Mouse (Mus musculus) embryonic fibroblast, embryonic 13.5 days (primary cell): ENCODE measurements around the gene Cep89. TPM values are rescaled to one million over a fixed set of nuclear protein-coding genes. Genes with fewer than 3 reads are reported as not detected.

Experiments
- H3K27ac ChIP-seq: 2 replicates; pipeline ENCODE4 v1.5.1; 2012; ENCODE audit warnings: low read length, control low read depth, inconsistent platforms; ENCODE audit not compliant: insufficient read depth
- H3K4me1 ChIP-seq: 2 replicates; pipeline ENCODE4 v1.6.1; 2011; ENCODE audit warnings: low read length; ENCODE audit not compliant: control insufficient read depth, insufficient read depth
- H3K4me3 ChIP-seq: 2 replicates; pipeline ENCODE4 v1.5.1; 2011; ENCODE audit warnings: mild to moderate bottlenecking, control low read depth, low read length; ENCODE audit not compliant: insufficient read depth
- CTCF ChIP-seq: IDR thresholded peaks from 2 replicates; pipeline ENCODE4 v1.5.1; 2011; ENCODE audit warnings: mild to moderate bottlenecking, control low read depth, low read length, moderate library complexity, borderline replicate concordance; ENCODE audit not compliant: insufficient read depth
- POLR2A ChIP-seq: IDR thresholded peaks from 2 replicates; pipeline ENCODE4 v1.6.1; 2011; ENCODE audit warnings: low read depth, mild to moderate bottlenecking, control low read depth, low read length, moderate library complexity
- polyA plus RNA-seq: library from polyadenylated mRNA; stranded (reverse); fragments of >200 nt; gene quantifications from 2 replicates; pipeline ENCODE4 v1.2.4, GENCODE M21; 2011; ENCODE audit warnings: low read depth; ENCODE audit not compliant: missing spikeins, insufficient read length

The Cep89 gene
- polyA plus RNA-seq, 1 experiment, result 22.9 TPM

DNA sequence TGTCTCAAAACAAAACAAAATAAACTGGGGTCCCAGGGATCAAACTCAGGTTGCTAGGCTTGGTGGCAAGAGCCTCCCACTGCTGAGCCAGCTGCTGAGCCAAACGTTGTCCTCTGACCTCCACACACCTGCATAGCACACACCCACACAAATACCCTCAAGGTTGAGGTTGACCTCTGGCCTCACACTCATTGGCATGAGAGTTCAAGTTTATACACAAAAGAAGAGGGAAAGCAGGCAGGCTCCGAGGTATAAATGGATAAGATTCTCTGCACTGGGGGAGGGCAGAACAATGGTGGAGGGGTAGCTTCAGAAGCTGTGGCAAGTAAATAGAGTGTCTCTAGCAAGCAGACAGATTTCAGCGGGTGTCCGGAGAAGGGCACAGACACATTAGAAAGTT, 50.7 kb downstream of the Cep89 start:
- Histone ChIP-seq H3K4me3 (no peak overlapping the region), H3K4me1 (no peaks in the 10 kb centered on the region), H3K27ac (no peak overlapping the region)
- no peak for TF ChIP-seq POLR2A
- TF ChIP-seq CTCF, result no peak

DNA sequence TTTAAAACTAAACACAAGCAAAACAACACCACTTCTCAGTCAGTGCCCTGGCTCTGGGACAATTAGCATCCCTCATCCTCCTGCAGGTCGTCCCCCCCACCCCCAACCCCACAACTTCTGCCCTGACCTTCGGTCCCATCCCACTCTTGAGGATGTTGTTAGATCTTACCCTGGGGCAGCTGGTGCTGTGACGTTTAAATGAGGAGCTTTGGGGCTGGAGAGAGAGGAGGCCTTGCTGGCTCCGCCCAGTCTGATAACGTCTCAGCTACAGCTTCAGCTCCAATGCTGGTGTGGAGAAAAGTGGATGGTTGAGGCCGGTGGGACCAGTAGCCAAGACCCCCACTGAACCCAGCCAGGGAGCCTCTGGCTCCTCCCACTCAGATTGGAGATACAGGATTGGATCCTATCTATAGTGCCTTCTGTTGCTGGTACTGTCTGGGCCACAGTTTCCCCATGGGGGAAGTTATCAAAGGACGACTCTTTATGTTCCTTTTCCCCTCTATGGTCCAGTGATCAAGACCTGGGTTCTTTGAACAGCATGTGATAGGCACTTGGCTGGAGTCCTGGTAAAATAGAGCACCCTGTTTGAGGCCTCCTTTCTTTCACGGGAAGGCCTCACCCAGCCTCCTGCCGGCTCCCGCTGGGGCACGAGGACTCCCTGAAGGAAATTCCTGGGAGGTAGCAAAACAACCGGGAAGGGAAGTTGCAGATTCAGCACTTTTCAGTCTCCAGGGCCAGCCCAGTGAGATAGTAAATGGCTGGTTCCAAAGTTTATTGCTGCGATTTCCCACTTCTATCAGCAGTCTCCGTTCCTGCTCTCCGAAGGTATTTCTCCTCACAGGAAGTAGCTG, 51.4 kb downstream of the Cep89 start, which contains the start of gene Slc7a9:
Gene Slc7a9, plus strand, starts transcription at position 801 of the 851 bp plus-strand sequence.
- TF ChIP-seq POLR2A (no peak), CTCF (no peak)
- H3K27ac ChIP-seq, result no peak within 1 kb of the TSS
- no peaks in the 10 kb centered on the region for H3K4me1 ChIP-seq
- no peak within 1 kb of the TSS for H3K4me3 ChIP-seq

DNA sequence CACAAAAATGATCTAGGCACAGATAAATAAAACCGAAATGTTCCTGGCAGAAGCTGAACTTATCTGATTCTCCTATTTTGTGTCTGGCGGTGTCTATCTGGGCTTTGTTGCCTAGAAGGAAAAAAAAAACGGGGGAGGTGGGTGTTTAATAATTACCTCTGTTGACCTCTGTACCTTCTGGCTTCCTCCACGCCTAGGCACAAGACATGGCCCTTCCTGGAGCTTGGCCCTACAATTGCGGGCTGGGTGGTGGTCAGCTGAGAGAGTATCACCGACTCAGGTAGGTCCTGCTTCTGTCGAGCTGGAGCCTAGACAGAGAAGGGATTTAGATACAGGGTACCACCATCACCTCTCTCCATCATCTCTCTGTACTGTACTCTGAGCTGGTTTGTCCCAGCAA, 52.0 kb downstream of the Cep89 start:
- H3K4me3 ChIP-seq, result no peak overlapping the region
- no peaks in the 10 kb centered on the region for H3K4me1 ChIP-seq
- no peak overlapping the region for H3K27ac ChIP-seq
- TF ChIP-seq POLR2A, result no peak
- TF ChIP-seq CTCF, result no peak

DNA sequence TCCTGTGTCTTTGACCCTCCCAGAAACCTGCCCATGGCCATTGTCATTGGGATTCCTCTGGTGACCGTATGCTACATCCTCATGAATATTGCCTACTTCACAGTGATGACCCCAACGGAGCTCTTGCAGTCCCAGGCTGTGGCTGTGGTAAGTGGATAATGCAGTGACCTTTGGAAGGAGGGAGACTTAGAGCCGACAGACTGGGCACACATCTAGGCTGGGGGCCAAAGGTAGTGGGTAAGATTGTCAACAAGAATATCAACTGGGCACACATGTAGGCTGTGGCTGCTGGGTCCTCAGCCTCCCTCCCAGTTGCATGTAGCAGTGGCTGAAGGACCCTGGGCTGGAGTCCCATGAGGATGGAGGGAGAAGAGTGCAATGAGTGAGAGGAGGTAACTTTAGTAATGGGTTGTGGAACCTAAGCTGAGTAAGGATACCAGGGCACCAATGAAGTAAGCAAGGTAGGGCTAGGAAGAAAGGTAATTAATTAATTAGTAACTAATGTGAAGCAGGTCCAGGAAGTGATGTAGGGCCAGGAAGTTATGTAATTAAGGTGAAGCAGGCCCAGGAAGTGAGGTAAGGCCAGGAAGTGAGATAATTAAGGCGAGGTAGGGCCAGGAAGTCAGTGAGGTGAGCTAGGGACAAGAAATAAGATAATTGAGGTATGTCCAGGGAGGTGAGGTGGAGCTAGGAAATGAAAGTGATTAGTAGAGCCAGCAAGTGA, 59.4 kb downstream of the Cep89 start:
- Histone ChIP-seq H3K4me1 (no peaks in the 10 kb centered on the region), H3K27ac (no peak overlapping the region), H3K4me3 (no peak overlapping the region)
- TF ChIP-seq POLR2A, result no peak
- TF ChIP-seq CTCF, result no peak

DNA sequence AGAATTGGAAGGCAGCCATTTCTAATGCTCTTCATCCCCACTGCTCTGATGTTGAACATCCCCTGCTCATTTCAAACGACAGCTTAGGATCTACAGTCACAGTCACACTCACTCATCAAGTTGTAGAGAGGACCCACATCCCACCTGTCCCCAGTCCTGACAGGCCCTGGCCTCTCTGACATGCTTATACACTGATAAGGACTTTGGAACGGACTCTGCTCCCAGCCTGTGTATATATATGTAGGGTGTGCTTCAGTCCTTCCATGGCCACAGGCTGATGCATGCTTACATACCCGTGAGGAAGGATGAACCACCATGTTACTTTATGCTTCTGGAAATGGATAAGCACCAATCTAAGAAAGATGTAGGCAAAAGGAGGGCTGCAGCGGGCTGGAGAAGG, 64.1 kb downstream of the Cep89 start:
- no peaks in the 10 kb centered on the region for H3K4me1 ChIP-seq
- H3K27ac ChIP-seq, result no peak overlapping the region
- H3K4me3 ChIP-seq, result no peak overlapping the region
- TF ChIP-seq POLR2A (no peak), CTCF (no peak)

DNA sequence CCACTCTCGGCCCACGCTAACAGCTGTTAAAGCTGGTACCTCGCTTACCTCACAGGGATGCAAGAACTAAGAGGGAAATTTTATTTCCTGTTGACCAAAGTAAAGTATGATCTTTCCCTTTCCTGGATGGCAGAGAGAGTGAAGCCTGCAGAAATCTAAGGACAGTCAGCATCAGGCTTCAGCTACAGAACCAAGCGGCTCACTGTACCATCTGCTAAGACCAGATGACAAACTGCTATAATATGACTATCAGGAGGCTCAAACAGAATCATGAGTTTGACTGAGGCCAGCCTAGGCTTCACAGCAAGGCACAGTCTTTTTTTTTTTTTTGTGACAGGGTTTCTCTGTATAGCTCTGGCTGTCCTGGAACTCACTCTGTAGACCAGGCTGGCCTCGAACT, 68.2 kb downstream of the Cep89 start:
- H3K4me3 ChIP-seq, result no peak overlapping the region
- H3K4me1 ChIP-seq, result no peaks in the 10 kb centered on the region
- H3K27ac ChIP-seq, result no peak overlapping the region
- TF ChIP-seq CTCF (no peak), POLR2A (no peak)

DNA sequence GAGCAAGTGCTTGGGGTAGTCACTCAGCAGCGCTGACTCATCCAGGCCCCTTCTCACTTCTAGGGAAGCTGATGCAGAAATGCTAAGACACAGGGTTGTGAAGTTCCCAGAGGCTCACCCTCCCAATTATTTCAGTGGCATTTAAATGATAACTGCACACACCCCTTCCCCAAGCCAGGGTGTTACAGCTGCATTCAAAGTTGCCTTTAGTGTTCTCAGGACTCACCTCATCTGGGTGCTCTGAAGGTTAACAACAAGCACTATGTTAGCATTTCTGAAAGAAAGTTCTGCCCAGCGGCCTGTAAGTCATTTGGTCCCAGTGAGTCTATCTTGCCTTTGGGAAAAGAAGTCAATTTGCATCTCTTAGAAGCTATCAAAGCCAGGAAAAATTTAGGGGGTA, 71.0 kb downstream of the Cep89 start:
- TF ChIP-seq POLR2A, result no peak
- TF ChIP-seq CTCF, result no peak

DNA sequence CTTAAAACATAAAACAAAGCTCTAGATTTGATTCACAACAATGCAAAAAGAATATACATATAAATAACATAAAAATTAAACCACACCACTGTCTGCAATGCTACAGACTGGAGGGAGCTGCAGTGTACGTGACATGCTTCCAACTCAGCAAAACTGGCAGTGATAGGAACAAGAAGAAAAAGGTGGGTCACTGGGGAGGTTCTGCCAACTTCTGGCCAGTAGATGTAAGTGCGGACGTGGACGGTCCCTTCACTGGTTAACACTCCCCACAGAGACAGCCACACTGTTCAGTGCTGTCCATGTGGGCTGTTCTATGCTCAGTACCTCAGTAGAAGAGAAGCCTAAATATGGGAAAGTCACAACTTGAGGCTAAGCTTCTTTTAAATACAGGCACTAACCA, 74.0 kb downstream of the Cep89 start:
- no peak for TF ChIP-seq CTCF
- no peaks in the 10 kb centered on the region for H3K4me1 ChIP-seq
- no peak overlapping the region for H3K4me3 ChIP-seq
- H3K27ac ChIP-seq, result no peak overlapping the region

More for the DNA sequence above, 71.0 kb downstream of the Cep89 start:
- Histone ChIP-seq H3K4me1 (no peaks in the 10 kb centered on the region), H3K4me3 (no peak overlapping the region), H3K27ac (no peak overlapping the region)

DNA sequence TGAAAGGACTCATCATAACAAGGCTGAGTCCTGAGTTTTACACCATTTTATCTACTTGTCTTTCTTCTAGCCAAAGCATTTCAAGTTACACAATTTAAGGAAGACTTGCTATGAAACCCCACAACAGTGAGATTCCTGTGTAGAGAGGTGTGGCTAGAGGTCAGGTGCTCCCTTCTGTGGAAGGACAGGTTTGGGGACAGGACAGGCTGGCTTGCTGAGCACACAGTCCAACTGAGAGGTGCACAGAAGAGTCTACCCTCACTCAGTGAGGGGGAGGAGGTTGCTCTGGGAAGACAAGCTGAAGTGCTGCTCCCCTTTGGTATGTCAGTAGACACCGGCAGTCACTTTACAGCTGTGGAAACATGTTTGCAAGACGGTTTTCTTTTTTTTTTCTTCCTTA, 79.6 kb downstream of the Cep89 start:
- no peak overlapping the region for H3K4me3 ChIP-seq
- no peak overlapping the region for H3K27ac ChIP-seq
- TF ChIP-seq CTCF (no peak), POLR2A (no peak)
- no peaks in the 10 kb centered on the region for H3K4me1 ChIP-seq

DNA sequence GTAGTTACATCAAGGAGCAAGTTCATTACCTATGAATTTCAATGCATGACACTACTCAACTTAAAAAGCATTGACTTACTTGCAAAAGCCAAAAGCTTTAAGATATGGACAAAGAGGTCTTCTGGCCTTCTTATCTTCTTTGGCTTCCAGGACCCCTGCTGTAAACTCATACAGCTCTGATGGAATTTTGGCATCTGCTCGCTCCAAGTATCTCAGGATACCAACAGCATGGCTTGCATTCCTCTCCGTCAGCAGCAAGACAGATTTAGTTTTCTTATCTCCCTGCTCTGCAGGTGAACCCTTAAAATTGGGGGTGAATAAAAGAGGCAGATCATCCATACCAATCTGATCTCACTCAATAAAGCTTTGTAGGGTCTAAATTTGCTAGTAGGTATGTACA, 88.3 kb downstream of the Cep89 start:
- Histone ChIP-seq H3K27ac (no peak overlapping the region), H3K4me3 (no peak overlapping the region)
- no peak for TF ChIP-seq CTCF

More for the DNA sequence above, 88.3 kb downstream of the Cep89 start:
- no peaks in the 10 kb centered on the region for H3K4me1 ChIP-seq
